In genomic region chr5:113163116-113163515, GRCm38 (mm10) we compare ENCODE assay signal across 8 mouse cellular contexts. TPM values are rescaled to one million over a fixed set of nuclear protein-coding genes. Genes with fewer than 3 reads are reported as not detected.
DNase-seq lines count a peak whose midpoint lies in the region; ATAC-seq and TF ChIP-seq lines count a peak whose summit lies in the region.

No protein-coding gene starts in this region.

- no peak for DNase-seq in heart, embryonic 10.5 days (ENCODE audit: low spot score)
- DNase-seq in heart, adult 9 months (ENCODE audit: low spot score in 2 of 2) = no peak
- DNase-seq in ES-E14 (ENCODE audit: low read depth, low spot score) = no peak
- DNase-seq in liver, embryonic 14.5 days (ENCODE audit: low read depth in 3 of 3, low spot score in 3 of 3) = no peak
- no peak for DNase-seq in adipocyte (ENCODE audit: low spot score)
- no peak for DNase-seq in cerebellum, adult 11-12 months

- peak overlapping the region; percentile 37 for H3K4me2 ChIP-seq in forebrain, embryonic 16.5 days (ENCODE audit: low read length)
- H3K4me2 ChIP-seq in liver, embryonic 14.5 days (ENCODE audit: low read depth) = peak overlapping the region; percentile 26
- peak overlapping the region; percentile 46 for H3K4me2 ChIP-seq in stomach, embryonic 14.5 days (replicated peaks; ENCODE audit: low read depth, low read length)

- H3K27ac ChIP-seq in heart, embryonic 10.5 days = peak overlapping the region; percentile 76
- no peak overlapping the region for H3K27ac ChIP-seq in ES-E14 (ENCODE audit: insufficient read depth, low read depth, low read length, poor library complexity, severe bottlenecking)
- no peak overlapping the region for H3K27ac ChIP-seq in forebrain, embryonic 16.5 days (ENCODE audit: low read length)
- no peak overlapping the region for H3K27ac ChIP-seq in liver, embryonic 14.5 days
- H3K27ac ChIP-seq in stomach, embryonic 14.5 days (ENCODE audit: low read length) = 0 out of 2 replicates have a peak overlapping the region, but pooled peaks have one; percentile 2

- H3K4me1 ChIP-seq in heart, embryonic 10.5 days = peaks cover 86% of the 10 kb centered on the region
- peaks cover 2 to 25% of the 10 kb centered on the region in 2 experiments for H3K4me1 ChIP-seq in ES-E14 (ENCODE audit: control insufficient read depth in 2 of 2, insufficient read depth in 2 of 2, low read length in 2 of 2, poor library complexity in 1 of 2)
- peaks cover 26% of the 10 kb centered on the region for H3K4me1 ChIP-seq in forebrain, embryonic 16.5 days (replicated peaks; ENCODE audit: control insufficient read depth, insufficient read depth, low read length)
- H3K4me1 ChIP-seq in liver, embryonic 14.5 days (replicated peaks; ENCODE audit: control insufficient read depth in 2 of 2, insufficient read depth in 2 of 2, low read length in 1 of 2) = peaks cover 0 to 12% of the 10 kb centered on the region in 2 experiments; a peak in 2 of 4 replicates
- peaks cover 39% of the 10 kb centered on the region for H3K4me1 ChIP-seq in stomach, embryonic 14.5 days (ENCODE audit: control insufficient read depth, insufficient read depth, low read length)

- H3K4me3 ChIP-seq in heart, embryonic 10.5 days = peak overlapping the region; percentile 61
- H3K4me3 ChIP-seq in ES-E14 (ENCODE audit: insufficient read depth in 1 of 2, low read depth in 1 of 2, low read length in 2 of 2, poor library complexity in 1 of 2, severe bottlenecking in 1 of 2) = peak overlapping the region; percentile 1 to 43; a peak in 3 of 4 replicates
- H3K4me3 ChIP-seq in forebrain, embryonic 16.5 days (replicated peaks; ENCODE audit: low read length) = no peak overlapping the region; the same call in 1 of the 2 replicates
- 0 out of 4 replicates have a peak overlapping the region, but pooled peaks of 1 of the 2 experiments have one; percentile 1 for H3K4me3 ChIP-seq in liver, embryonic 14.5 days (ENCODE audit: insufficient read depth in 1 of 2, low read depth in 2 of 2, low read length in 2 of 2)
- H3K4me3 ChIP-seq in stomach, embryonic 14.5 days (ENCODE audit: low read depth, low read length) = peak overlapping the region; percentile 19; the same call in 1 of the 2 replicates

- H3K27me3 ChIP-seq in heart, embryonic 10.5 days (ENCODE audit: insufficient read depth, poor library complexity, severe bottlenecking) = no peaks in the 10 kb centered on the region
- H3K27me3 ChIP-seq in forebrain, embryonic 16.5 days (replicated peaks; ENCODE audit: control insufficient read depth, insufficient read depth, low read length) = no peaks in the 10 kb centered on the region
- H3K27me3 ChIP-seq in liver, embryonic 14.5 days (ENCODE audit: control insufficient read depth, insufficient read depth, low read length) = no peaks in the 10 kb centered on the region
- H3K27me3 ChIP-seq in stomach, embryonic 14.5 days (ENCODE audit: control insufficient read depth, insufficient read depth, low read length) = no peaks in the 10 kb centered on the region

- no peaks in the 10 kb centered on the region for H3K36me3 ChIP-seq in heart, embryonic 10.5 days
- no peaks in the 10 kb centered on the region for H3K36me3 ChIP-seq in ES-E14 (ENCODE audit: control insufficient read depth, insufficient read depth, low read length, poor library complexity, severe bottlenecking)
- H3K36me3 ChIP-seq in forebrain, embryonic 16.5 days (ENCODE audit: control insufficient read depth, insufficient read depth) = no peaks in the 10 kb centered on the region
- H3K36me3 ChIP-seq in liver, embryonic 14.5 days (replicated peaks; ENCODE audit: control insufficient read depth, insufficient read depth, low read depth) = no peaks in the 10 kb centered on the region
- no peaks in the 10 kb centered on the region for H3K36me3 ChIP-seq in stomach, embryonic 14.5 days (ENCODE audit: control insufficient read depth, insufficient read depth, low read length)

- no peak overlapping the region for H3K9ac ChIP-seq in ES-E14 (ENCODE audit: insufficient read depth, low read depth, low read length, poor library complexity, severe bottlenecking)
- H3K9ac ChIP-seq in forebrain, embryonic 16.5 days (replicated peaks; ENCODE audit: low read depth, low read length) = peak overlapping the region; percentile 23
- H3K9ac ChIP-seq in liver, embryonic 14.5 days (replicated peaks) = no peak overlapping the region
- no peak overlapping the region for H3K9ac ChIP-seq in stomach, embryonic 14.5 days (replicated peaks; ENCODE audit: low read depth, low read length)

- TF ChIP-seq CTCF in liver, embryonic 14.5 days (IDR thresholded peaks at IDR 0.05; ENCODE audit: low read depth) = 0 out of 2 replicates have a peak, but pooled peaks have one; percentile 5

- under 1% methylated on average over 13 of the region's 13 CpGs for WGBS in heart, embryonic 10.5 days
- 7% methylated on average over 13 of the region's 13 CpGs for WGBS in forebrain, embryonic 16.5 days
- 2% methylated on average over 13 of the region's 13 CpGs for WGBS in liver, embryonic 14.5 days (ENCODE audit: insufficient replicate concordance)
- 3% methylated on average over 13 of the region's 13 CpGs for WGBS in stomach, embryonic 14.5 days

- no peak for TF ChIP-seq EP300 in liver, embryonic 14.5 days (IDR thresholded peaks at IDR 0.05; ENCODE audit: low read depth)

- in situ Hi-C loops in ES-E14 (cut with MboI; ENCODE audit: low sequenced_read_pairs in 2 of 2, unreplicated experiment in 2 of 2) = no loop called here

- no peak for ATAC-seq in forebrain, embryonic 16.5 days
- no peak for ATAC-seq in liver, embryonic 14.5 days (ENCODE audit: insufficient read depth)
- no peak for ATAC-seq in stomach, embryonic 14.5 days (ENCODE audit: insufficient number of reproducible peaks, insufficient read depth, low FRiP score, low read depth)

- no peaks in the 10 kb centered on the region for H3K9me3 ChIP-seq in heart, embryonic 10.5 days
- H3K9me3 ChIP-seq in ES-E14 (ENCODE audit: control insufficient read depth, insufficient read depth, low read depth, low read length) = no peaks in the 10 kb centered on the region
- H3K9me3 ChIP-seq in forebrain, embryonic 16.5 days (ENCODE audit: control insufficient read depth, low read length) = no peaks in the 10 kb centered on the region
- no peaks in the 10 kb centered on the region for H3K9me3 ChIP-seq in liver, embryonic 14.5 days (ENCODE audit: control insufficient read depth, low read length)
- no peaks in the 10 kb centered on the region for H3K9me3 ChIP-seq in stomach, embryonic 14.5 days (ENCODE audit: control insufficient read depth, low read depth, low read length)

TF ChIP-seq in ES-E14, 5 proteins besides CTCF, POLR2A, EP300 and RAD21:
- TF ChIP-seq ZNF384 (IDR thresholded peaks at IDR 0.05; ENCODE audit: low read depth, low read length) (no peak), MAFK (IDR thresholded peaks at IDR 0.05; ENCODE audit: insufficient read depth, low read depth, low read length) (no peak), ZC3H11A (IDR thresholded peaks at IDR 0.05; ENCODE audit: borderline replicate concordance, low read depth, low read length) (no peak), CHD2 (IDR thresholded peaks at IDR 0.05; ENCODE audit: low read depth, low read length) (no peak), HCFC1 (IDR thresholded peaks at IDR 0.05; ENCODE audit: borderline replicate concordance, insufficient read depth, low read length) (no peak)

RNA-seq across cellular contexts. Expression of gene 2900026A02Rik, which starts 57.9 kb away (rescaled TPM):
- 10.2 and 14.7 TPM in 2 replicates for polyA plus RNA-seq in heart, embryonic 10.5 days (2016; fragmentation: Nextera tagmentation; extraction: Ambion mirVana)
- total RNA-seq in ES-E14 (2012; rRNA removed) = 12.3 and 15.9 TPM in 2 replicates
- polyA plus RNA-seq in forebrain, embryonic 16.5 days (2015; fragmentation: Nextera tagmentation; extraction: Ambion mirVana) = 4.6 and 5.0 TPM in 2 replicates
- 1.1 and 1.2 TPM in 2 replicates for polyA plus RNA-seq in liver, embryonic 14.5 days (2012; rRNA removed)
- polyA plus RNA-seq in liver, embryonic 14.5 days (2014; fragmentation: Nextera tagmentation; extraction: Ambion mirVana) = 0.63 and 0.68 TPM in 2 replicates
- 9.2 and 10.2 TPM in 2 replicates for polyA plus RNA-seq in stomach, embryonic 14.5 days (2014; fragmentation: Nextera tagmentation; extraction: Ambion mirVana)

Comparison
In these comparisons a context has a peak if more than half of its experiments do, and no peak if none do; other contexts are left out.
1. H3K27ac ChIP-seq: peak in heart, embryonic 10.5 days (single experiment) and stomach, embryonic 14.5 days (single experiment); none in ES-E14 (single experiment), forebrain, embryonic 16.5 days (single experiment) and liver, embryonic 14.5 days (single experiment).
2. Peak in every context shown above with its lines, with median percentiles within 50 percentile points of each other: H3K4me2 ChIP-seq.